Mouse (Mus musculus) left cerebral cortex, adult 8-10 months (tissue): ENCODE results near the gene Mgst3. TPM values are rescaled to one million over a fixed set of nuclear protein-coding genes. Genes with fewer than 3 reads are reported as not detected.

ENCODE experiments used
- microRNA-seq, 2 experiments: library from miRNA; unstranded; fragments of <30 nt; microRNA quantifications; one replicate each; pipeline ENCODE4 v1.2.0; 2022
- total RNA-seq, 4 experiments: library from RNA; stranded (reverse); gene quantifications; 2 replicates each; pipeline ENCODE4 v1.2.4; 2022

Gene Mgst3
- total RNA-seq, 4 experiments from 2014 or later: 93.7 to 109 (median 95.2) TPM

Small RNAs within 50 kb of the gene (microRNA-seq; reads per million reads assigned to microRNA genes)
- 0.66 to 1.1 reads per million in 2 experiments for gene Gm25911

Other genes starting within 250 kb of the Mgst3 start
- 10 to 100 TPM; 25.8 to 33.4 (median 29.2) TPM for gene Uck2, start 108.5 kb downstream of the Mgst3 start, total RNA-seq
- 10 to 100 TPM; 50.9 to 56.1 (median 53.0) TPM for gene Tmco1, start 85.5 kb downstream of the Mgst3 start, total RNA-seq
- gene Aldh9a1, start 43.9 kb downstream of the Mgst3 start, total RNA-seq: 10 to 100 TPM; 21.9 to 26.4 (median 22.7) TPM
- gene Lrrc52, start 72.9 kb upstream of the Mgst3 start, total RNA-seq: not detected
- 10 to 100 TPM; 22.6 to 28.4 (median 24.6) TPM for gene Rxrg, start 204.5 kb upstream of the Mgst3 start, total RNA-seq